Mouse (Mus musculus) hindbrain, embryonic 14.5 days (tissue): ENCODE measurements around the gene Plaur. TPM values are rescaled to one million over a fixed set of nuclear protein-coding genes. Genes with fewer than 3 reads are reported as not detected.

Source experiments
- ATAC-seq: fragments of 200-750 bp; cut with Nextera tagmentation; 2 replicates; pipeline ENCODE4 v1.8.0; 2017; ENCODE audit warnings: moderate number of reproducible peaks, mild to moderate bottlenecking, moderate TSS enrichment, moderate library complexity; ENCODE audit not compliant: low FRiP score
- DNase-seq: peaks from one replicate; pipeline ENCODE4 v3.0.0-alpha.2; 2015; ENCODE audit warnings: low spot score
- H3K27ac ChIP-seq: fragments of 300-500 bp; sonication (generic); 2 replicates; pipeline ENCODE4 v1.5.1; 2014; ENCODE audit warnings: mild to moderate bottlenecking, moderate library complexity
- H3K27me3 ChIP-seq: fragments of 300-500 bp; sonication (generic); 2 replicates; pipeline ENCODE4 v1.6.1; 2014; ENCODE audit warnings: mild to moderate bottlenecking, low read length, mixed read lengths; ENCODE audit not compliant: control insufficient read depth, insufficient read depth
- H3K36me3 ChIP-seq: fragments of 300-500 bp; sonication (generic); replicated peaks from 2 replicates; pipeline ENCODE4 v1.6.1; 2014; ENCODE audit not compliant: control insufficient read depth, insufficient read depth
- H3K4me1 ChIP-seq: fragments of 300-500 bp; sonication (generic); replicated peaks from 2 replicates; pipeline ENCODE4 v1.6.1; 2014; ENCODE audit warnings: antibody characterized with exemption, low read length, mixed read lengths; ENCODE audit not compliant: control insufficient read depth, insufficient read depth
- H3K4me2 ChIP-seq: fragments of 300-500 bp; sonication (generic); replicated peaks from 2 replicates; pipeline ENCODE4 v1.6.1; 2014; ENCODE audit warnings: mild to moderate bottlenecking, moderate library complexity
- H3K4me3 ChIP-seq: fragments of 300-500 bp; sonication (generic); replicated peaks from 2 replicates; pipeline ENCODE4 v1.5.1; 2014; ENCODE audit warnings: mild to moderate bottlenecking, low read length
- H3K9ac ChIP-seq: fragments of 300-500 bp; sonication (generic); 2 replicates; pipeline ENCODE4 v1.6.1; 2014
- H3K9me3 ChIP-seq: fragments of 300-500 bp; sonication (generic); 2 replicates; pipeline ENCODE4 v1.6.1; 2016; ENCODE audit warnings: low read length; ENCODE audit not compliant: control insufficient read depth
- WGBS: fragments of 180-500 bp; shearing (Covaris S2); extraction: QIAGEN DNeasy Blood & Tissue Kit; methylation state at CpG from one replicate; pipeline ENCODE4 v1.1.7; 2014; 5-methylcytosine and 5-hydroxymethylcytosine counted together
- polyA plus RNA-seq: library from polyadenylated mRNA; unstranded; fragments of >200 nt; fragmentation: Nextera tagmentation; extraction: Ambion mirVana; gene quantifications from 2 replicates; pipeline ENCODE4 v1.2.1, GENCODE M21; 2014

The Plaur gene
- polyA plus RNA-seq, 1 experiment from 2014 or later, result 1.6 TPM

- ATAC-seq (no peak), DNase-seq (no peak)
- Histone ChIP-seq H3K36me3 (no peaks in the 10 kb centered on the region), H3K9me3 (no peaks in the 10 kb centered on the region), H3K27me3 (no peaks in the 10 kb centered on the region), H3K4me1 (no peaks in the 10 kb centered on the region), H3K4me3 (no peak overlapping the region), H3K9ac (no peak overlapping the region), H3K27ac (no peak overlapping the region), H3K4me2 (no peak overlapping the region)
- 83% methylated on average over 5 of the region's 5 CpGs for WGBS
Observed at GRCm38 (mm10) chr7:24455726-24456125, 6.6 kb upstream of the Plaur start.

GRCm38 (mm10) chr7:24457726-24458370 lies 4.4 kb upstream of the Plaur start:
- no peak overlapping the region for H3K4me3 ChIP-seq
- WGBS, result 67% methylated on average over 10 of the region's 10 CpGs
- peaks cover 5% of the 10 kb centered on the region; the same call in 1 of the 2 replicates for H3K4me1 ChIP-seq
- no peaks in the 10 kb centered on the region for H3K9me3 ChIP-seq
- H3K4me2 ChIP-seq, result no peak overlapping the region
- no peaks in the 10 kb centered on the region; the same call in 1 of the 2 replicates for H3K27me3 ChIP-seq
- H3K9ac ChIP-seq, result no peak overlapping the region
- no peak for DNase-seq
- ATAC-seq, result no peak
- no peak overlapping the region for H3K27ac ChIP-seq
- H3K36me3 ChIP-seq, result no peaks in the 10 kb centered on the region

GRCm38 (mm10) chr7:24459440-24459839 lies 2.8 kb upstream of the Plaur start:
- ATAC-seq (no peak), DNase-seq (no peak)
- Histone ChIP-seq H3K9ac (no peak overlapping the region), H3K27me3 (no peaks in the 10 kb centered on the region; the same call in 1 of the 2 replicates), H3K36me3 (no peaks in the 10 kb centered on the region), H3K4me2 (no peak overlapping the region), H3K27ac (no peak overlapping the region), H3K4me1 (peaks cover 5% of the 10 kb centered on the region; the same call in 1 of the 2 replicates), H3K9me3 (no peaks in the 10 kb centered on the region), H3K4me3 (no peak overlapping the region)
- WGBS, result 86% methylated on average over 5 of the region's 5 CpGs

GRCm38 (mm10) chr7:24459843-24460242 lies 2.4 kb upstream of the Plaur start:
- whole genome bisulfite sequencing, result 68% methylated on average over 3 of the region's 3 CpGs
- no peak overlapping the region for H3K9ac ChIP-seq

GRCm38 (mm10) chr7:24461376-24462051 lies 770 bp upstream of the Plaur start:
- Histone ChIP-seq H3K9ac (no peak overlapping the region), H3K4me1 (peaks cover 5% of the 10 kb centered on the region; the same call in 1 of the 2 replicates), H3K27me3 (no peaks in the 10 kb centered on the region; the same call in 1 of the 2 replicates), H3K36me3 (no peaks in the 10 kb centered on the region), H3K4me2 (no peak overlapping the region), H3K4me3 (no peak overlapping the region), H3K9me3 (no peaks in the 10 kb centered on the region), H3K27ac (no peak overlapping the region)
- no peak for DNase-seq
- WGBS, result 70% methylated on average over 14 of the region's 14 CpGs
- ATAC-seq, result no peak

More at GRCm38 (mm10) chr7:24459843-24460242, 2.4 kb upstream of the Plaur start:
- DNase-seq, result no peak
- H3K27me3 ChIP-seq, result no peaks in the 10 kb centered on the region; the same call in 1 of the 2 replicates
- H3K4me1 ChIP-seq, result peaks cover 5% of the 10 kb centered on the region; the same call in 1 of the 2 replicates
- no peak for ATAC-seq
- H3K36me3 ChIP-seq, result no peaks in the 10 kb centered on the region
- H3K27ac ChIP-seq, result no peak overlapping the region
- no peak overlapping the region for H3K4me3 ChIP-seq
- H3K9me3 ChIP-seq, result no peaks in the 10 kb centered on the region
- H3K4me2 ChIP-seq, result no peak overlapping the region

- DNase-seq, result no peak
- Histone ChIP-seq H3K9ac (no peak overlapping the region), H3K27me3 (no peaks in the 10 kb centered on the region; the same call in 1 of the 2 replicates), H3K4me3 (no peak overlapping the region), H3K9me3 (no peaks in the 10 kb centered on the region), H3K36me3 (no peaks in the 10 kb centered on the region), H3K27ac (no peak overlapping the region), H3K4me1 (peaks cover 5% of the 10 kb centered on the region; the same call in 1 of the 2 replicates), H3K4me2 (no peak overlapping the region)
- no peak for ATAC-seq
- WGBS, result 93% methylated on average over 6 of the region's 6 CpGs
Observed at GRCm38 (mm10) chr7:24466835-24467234, 4.6 kb downstream of the Plaur start.

GRCm38 (mm10) chr7:24467886-24468285 lies 5.6 kb downstream of the Plaur start:
- no peak overlapping the region for H3K9ac ChIP-seq
- H3K36me3 ChIP-seq, result no peaks in the 10 kb centered on the region
- no peaks in the 10 kb centered on the region for H3K9me3 ChIP-seq
- DNase-seq, result no peak
- ATAC-seq, result no peak
- H3K27ac ChIP-seq, result no peak overlapping the region
- H3K27me3 ChIP-seq, result no peaks in the 10 kb centered on the region
- 84% methylated on average over 5 of the region's 5 CpGs for WGBS
- no peak overlapping the region for H3K4me2 ChIP-seq
- H3K4me3 ChIP-seq, result no peak overlapping the region
- H3K4me1 ChIP-seq, result no peaks in the 10 kb centered on the region

GRCm38 (mm10) chr7:24469126-24469525 lies 6.8 kb downstream of the Plaur start:
- Histone ChIP-seq H3K4me3 (no peak overlapping the region), H3K9ac (no peak overlapping the region), H3K4me2 (no peak overlapping the region), H3K27ac (no peak overlapping the region), H3K4me1 (no peaks in the 10 kb centered on the region), H3K27me3 (no peaks in the 10 kb centered on the region), H3K36me3 (no peaks in the 10 kb centered on the region), H3K9me3 (no peaks in the 10 kb centered on the region)
- ATAC-seq, result no peak
- DNase-seq, result no peak
- WGBS, result 87% methylated on average over 3 of the region's 3 CpGs

- Histone ChIP-seq H3K4me3 (no peak overlapping the region), H3K9me3 (no peaks in the 10 kb centered on the region), H3K4me2 (no peak overlapping the region), H3K27me3 (no peaks in the 10 kb centered on the region), H3K9ac (no peak overlapping the region), H3K4me1 (no peaks in the 10 kb centered on the region), H3K36me3 (no peaks in the 10 kb centered on the region), H3K27ac (no peak overlapping the region)
- 96% methylated on average over 7 of the region's 7 CpGs for WGBS
- ATAC-seq (no peak), DNase-seq (no peak)
Observed at GRCm38 (mm10) chr7:24470356-24470755, 8.1 kb downstream of the Plaur start.
